ENCODE assay signal across 9 mouse cellular contexts in the genomic region with DNA sequence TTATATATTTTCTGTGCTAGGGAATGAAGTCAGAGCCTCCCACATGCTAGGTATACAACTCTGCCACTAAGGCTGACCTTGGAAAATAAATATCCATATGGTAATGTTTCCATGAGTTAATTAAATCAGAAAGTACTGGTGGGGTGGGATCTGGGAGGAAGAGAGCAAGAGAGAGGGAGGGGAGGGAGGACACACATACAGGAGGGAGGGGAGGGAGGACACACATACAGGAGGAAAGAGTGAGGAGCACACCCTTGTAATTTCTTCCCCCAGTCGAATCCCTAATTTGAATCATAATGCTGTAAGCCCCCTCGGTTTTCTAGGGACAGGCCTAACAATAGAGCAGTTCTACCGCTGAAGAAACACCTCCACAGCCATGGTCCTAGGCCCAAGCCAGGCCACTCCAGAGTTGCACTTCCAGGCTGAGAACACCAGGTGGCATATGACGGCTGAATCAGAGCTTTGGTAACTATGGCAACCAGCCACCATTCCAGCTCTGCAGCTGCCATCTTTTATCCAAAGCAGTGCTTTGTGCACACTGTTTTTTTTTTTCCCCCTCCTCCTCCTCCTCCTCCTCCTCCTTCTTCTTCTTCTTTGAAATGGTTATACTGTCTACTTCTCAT. TPM values are rescaled to one million over a fixed set of nuclear protein-coding genes. Genes with fewer than 3 reads are reported as not detected.
DNase-seq lines count a peak whose midpoint lies in the region; ATAC-seq and TF ChIP-seq lines count a peak whose summit lies in the region.
"Had no signal": no experiment of that assay in that cellular context is flagged by ENCODE, and none has a peak within 500 bp of the region (broad histone marks: within the 10 kb centered on the region; RNA-seq: fewer than 3 reads in every experiment).

No protein-coding gene starts in this region.

- no peaks in the 10 kb centered on the region for H3K27me3 ChIP-seq in limb, embryonic 14.5 days (ENCODE audit: control insufficient read depth, insufficient read depth, low read length)

- no peak overlapping the region for H3K4me3 ChIP-seq in limb, embryonic 14.5 days (replicated peaks; ENCODE audit: low read length)

- H3K36me3 ChIP-seq in limb, embryonic 14.5 days (ENCODE audit: control insufficient read depth, insufficient read depth, low read length) = no peaks in the 10 kb centered on the region

- H3K4me1 ChIP-seq in limb, embryonic 14.5 days (ENCODE audit: control insufficient read depth, insufficient read depth, low read length) = peaks cover 7% of the 10 kb centered on the region; the same call in 1 of the 2 replicates

- no peak overlapping the region for H3K27ac ChIP-seq in limb, embryonic 14.5 days (replicated peaks; ENCODE audit: low read depth, low read length)

- TF ChIP-seq POLR2A in limb, embryonic 14.5 days (IDR thresholded peaks at IDR 0.05; ENCODE audit: borderline replicate concordance, extremely low read depth, insufficient read depth, insufficient read length) = no peak

- H3K9me3 ChIP-seq in limb, embryonic 14.5 days (ENCODE audit: control insufficient read depth, low read length) = no peaks in the 10 kb centered on the region

- 14% methylated on average over 4 of the region's 4 CpGs for WGBS in limb, embryonic 14.5 days

- peak; percentile 76 for DNase-seq in CD4-positive helper T cell, adult 2 months (ENCODE audit: low read depth, low spot score)
- peak; percentile 81 for DNase-seq in adrenal gland, postnatal 10 days
- peak; percentile 76 for DNase-seq in embryo, embryonic 11.5 days (ENCODE audit: low read depth, low spot score)
- DNase-seq in gastrocnemius, postnatal 4 days (ENCODE audit: low spot score in 2 of 2) = peak; percentile 26 to 69
- DNase-seq in kidney, adult 9 months = peak; percentile 88
- DNase-seq in limb, embryonic 14.5 days (ENCODE audit: low spot score) = peak; percentile 89
- DNase-seq in naive thymus-derived CD4-positive, alpha-beta T cell, adult 2 months (ENCODE audit: low read depth) = peak; percentile 88
- peak; percentile 47 to 65 for DNase-seq in spleen, postnatal 4 days (ENCODE audit: low spot score in 2 of 2)

- peak; percentile 80; the same call in 1 of the 2 replicates for ATAC-seq in limb, embryonic 14.5 days (ENCODE audit: low FRiP score, low read depth)

- H3K9ac ChIP-seq in limb, embryonic 14.5 days (ENCODE audit: low read depth, low read length, severe bottlenecking) = no peak overlapping the region

- H3K4me2 ChIP-seq in limb, embryonic 14.5 days (replicated peaks; ENCODE audit: low read depth, low read length, severe bottlenecking) = no peak overlapping the region

RNA-seq across cellular contexts. Expression of a gene that starts 59.5 kb away (rescaled TPM):
- 100 to 1,000 TPM; 209 to 355 TPM for total RNA-seq in adrenal gland, postnatal 10 days (2021)
- under 1 TPM in 1 of 2 experiments, not detected in 1; 0.31 TPM for total RNA-seq in gastrocnemius, postnatal 4 days (2021)
- polyA plus RNA-seq in limb, embryonic 14.5 days (2012; rRNA removed) = 0.13 TPM in 1 of 2 replicates, not detected in the other
- polyA plus RNA-seq in limb, embryonic 14.5 days (2014; fragmentation: Nextera tagmentation; extraction: Ambion mirVana) = 0.07 and 0.19 TPM in 2 replicates
- polyA plus RNA-seq: gonadal fat pad, adult 2 months had no signal

Comparison
In these comparisons a context has a peak if more than half of its experiments do, and no peak if none do; other contexts are left out.
1. RNA of a gene that starts 59.5 kb away (total RNA-seq): 209 to 355 TPM in adrenal gland, postnatal 10 days; 0.31 TPM in gastrocnemius, postnatal 4 days; every median in the first group is over 100 times any median in the second.
2. Peak in every context shown above with its lines, with median percentiles within 50 percentile points of each other: DNase-seq.